Mouse (Mus musculus) spleen, postnatal 36 days (tissue): Measurements from ENCODE around the gene Pnkp.

Source experiments
- DNase-seq, 2 experiments: peaks; one replicate each; pipeline ENCODE4 v3.0.0; 2022; ENCODE audit warnings: low spot score in 2 of 2, mixed read lengths in 1 of 2

Gene Pnkp

GRCm38 (mm10) chr7:44857042-44857552, at the start of gene Pnkp:
Gene Pnkp (plus strand): TSS chr7:44857139.
- DNase-seq: peak; percentile 78 to 87

GRCm38 (mm10) chr7:44808927-44809326, 48.0 kb upstream of the Pnkp start:
- no peak for DNase-seq

- DNase-seq: no peak
Measured at GRCm38 (mm10) chr7:44809466-44809865, 47.5 kb upstream of the Pnkp start.

- no peak for DNase-seq
Measured at GRCm38 (mm10) chr7:44810365-44810764, 46.6 kb upstream of the Pnkp start.

GRCm38 (mm10) chr7:44810819-44811557, 46.0 kb upstream of the Pnkp start:
- no peak for DNase-seq

GRCm38 (mm10) chr7:44812651-44813325, 44.2 kb upstream of the Pnkp start:
- no peak for DNase-seq

- DNase-seq: no peak
Measured at GRCm38 (mm10) chr7:44813985-44814384, 43.0 kb upstream of the Pnkp start.

GRCm38 (mm10) chr7:44814423-44814822, 42.5 kb upstream of the Pnkp start:
- no peak for DNase-seq

GRCm38 (mm10) chr7:44814952-44815553, 41.9 kb upstream of the Pnkp start:
- no peak for DNase-seq

- peak; percentile 99 to 100 for DNase-seq
Measured at GRCm38 (mm10) chr7:44815721-44816469, 41.0 kb upstream of the Pnkp start, which contains the start of the genes Nup62 and Il4i1. Gene Nup62 (plus strand): TSS chr7:44816088. Gene Il4i1 (plus strand): TSS chr7:44816387.

- peak in 1 of 2 experiments; percentile 47 for DNase-seq
Measured at GRCm38 (mm10) chr7:44816470-44817021, 40.4 kb upstream of the Pnkp start, which contains the start of gene Atf5. Gene Atf5 (minus strand): TSS chr7:44816658.

- DNase-seq: no peak
Measured at GRCm38 (mm10) chr7:44817441-44817840, 39.5 kb upstream of the Pnkp start.

GRCm38 (mm10) chr7:44818164-44818563, 38.8 kb upstream of the Pnkp start:
- no peak for DNase-seq

- no peak for DNase-seq
Measured at GRCm38 (mm10) chr7:44818751-44819235, 38.1 kb upstream of the Pnkp start.

- DNase-seq: no peak
Measured at GRCm38 (mm10) chr7:44819391-44819790, 37.5 kb upstream of the Pnkp start.

GRCm38 (mm10) chr7:44819863-44820262, 37.1 kb upstream of the Pnkp start:
- DNase-seq: no peak

GRCm38 (mm10) chr7:44820525-44820924, 36.4 kb upstream of the Pnkp start:
- no peak for DNase-seq

- no peak for DNase-seq
Measured at GRCm38 (mm10) chr7:44821666-44822448, 35.1 kb upstream of the Pnkp start.

GRCm38 (mm10) chr7:44823409-44823808, 33.5 kb upstream of the Pnkp start:
- no peak for DNase-seq

GRCm38 (mm10) chr7:44824872-44825271, 32.1 kb upstream of the Pnkp start:
- DNase-seq: peak; percentile 75 to 83
